Mouse (Mus musculus) hindbrain, embryonic 12.5 days (tissue): ENCODE data around the gene Gm17416. TPM values are rescaled to one million over a fixed set of nuclear protein-coding genes. Genes with fewer than 3 reads are reported as not detected.

ENCODE experiments used
- ATAC-seq: fragments of 200-750 bp; cut with Nextera tagmentation; 2 replicates; pipeline ENCODE4 v1.8.0; 2017; ENCODE audit warnings: moderate TSS enrichment; ENCODE audit not compliant: low FRiP score
- H3K27ac ChIP-seq: fragments of 300-500 bp; sonication (generic); 2 replicates; pipeline ENCODE4 v1.5.1; 2016; ENCODE audit warnings: mild to moderate bottlenecking
- H3K27me3 ChIP-seq: fragments of 300-500 bp; sonication (generic); 2 replicates; pipeline ENCODE4 v1.6.1; 2016; ENCODE audit warnings: mild to moderate bottlenecking
- H3K36me3 ChIP-seq: fragments of 300-500 bp; sonication (generic); 2 replicates; pipeline ENCODE4 v1.6.1; 2016; ENCODE audit warnings: mild to moderate bottlenecking
- H3K4me1 ChIP-seq: fragments of 300-500 bp; sonication (generic); 2 replicates; pipeline ENCODE4 v1.6.1; 2016
- H3K4me2 ChIP-seq: fragments of 300-500 bp; sonication (generic); replicated peaks from 2 replicates; pipeline ENCODE4 v1.6.1; 2016; ENCODE audit warnings: mild to moderate bottlenecking
- H3K4me3 ChIP-seq: fragments of 300-500 bp; sonication (generic); 2 replicates; pipeline ENCODE4 v1.5.1; 2016; ENCODE audit warnings: mild to moderate bottlenecking
- H3K9ac ChIP-seq: fragments of 300-500 bp; sonication (generic); 2 replicates; pipeline ENCODE4 v1.6.1; 2016; ENCODE audit warnings: mild to moderate bottlenecking, moderate library complexity
- H3K9me3 ChIP-seq: fragments of 300-500 bp; sonication (generic); replicated peaks from 2 replicates; pipeline ENCODE4 v1.6.1; 2016; ENCODE audit warnings: mild to moderate bottlenecking
- WGBS: fragments of 180-500 bp; shearing (Covaris S2); methylation state at CpG from one replicate; pipeline ENCODE4 v1.1.7; 2016; 5-methylcytosine and 5-hydroxymethylcytosine counted together
- polyA plus RNA-seq: library from polyadenylated mRNA; unstranded; fragments of >200 nt; fragmentation: Nextera tagmentation; extraction: Ambion mirVana; gene quantifications from 2 replicates; pipeline ENCODE4 v1.2.1, GENCODE M21; 2016

The Gm17416 gene
- polyA plus RNA-seq, 1 experiment from 2014 or later = not detected

DNA sequence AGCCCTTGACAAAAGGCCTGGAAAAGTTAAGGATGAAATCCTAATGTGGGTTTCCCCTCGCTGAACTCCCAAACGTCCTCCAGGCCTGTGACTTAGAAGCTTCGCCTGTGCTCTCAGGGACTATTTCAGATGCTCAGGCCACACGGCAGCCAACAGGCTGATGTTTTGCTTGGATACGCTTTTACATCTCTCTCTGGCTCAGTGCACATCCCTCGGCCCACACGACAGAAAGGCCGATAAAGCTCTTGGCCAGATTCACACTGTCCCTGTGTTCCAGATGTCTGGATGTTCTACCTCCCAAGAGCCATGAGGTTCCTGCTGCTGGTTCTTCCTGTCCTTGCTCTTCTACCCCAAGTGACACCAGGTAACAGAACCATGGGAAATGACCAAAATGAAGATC lies 4.3 kb downstream of the Gm17416 start:
- 90% methylated on average over 8 of the region's 8 CpGs for WGBS
- Histone ChIP-seq H3K9ac (no peak overlapping the region), H3K4me1 (no peaks in the 10 kb centered on the region), H3K27me3 (no peaks in the 10 kb centered on the region), H3K4me3 (no peak overlapping the region), H3K9me3 (no peaks in the 10 kb centered on the region), H3K36me3 (no peaks in the 10 kb centered on the region), H3K4me2 (no peak overlapping the region), H3K27ac (no peak overlapping the region)
- no peak for ATAC-seq

- H3K27me3 ChIP-seq = no peaks in the 10 kb centered on the region
- 65% methylated on average over 7 of the region's 7 CpGs for WGBS
- H3K9me3 ChIP-seq = no peaks in the 10 kb centered on the region
- H3K9ac ChIP-seq = no peak within 1 kb of the TSS
- H3K27ac ChIP-seq = no peak within 1 kb of the TSS
- no peaks in the 10 kb centered on the region for H3K36me3 ChIP-seq
- H3K4me2 ChIP-seq = no peak within 1 kb of the TSS
- no peak for ATAC-seq
- H3K4me3 ChIP-seq = no peak within 1 kb of the TSS
- H3K4me1 ChIP-seq = no peaks in the 10 kb centered on the region
These were observed 11.0 kb downstream of the Gm17416 start, which contains the start of gene Defb19 for GRCm38 (mm10) chr2:152580107-152580506. TSS of gene Defb19 (minus strand) at chr2:152580312.

GRCm38 (mm10) chr2:152580612-152581011 lies 11.5 kb downstream of the Gm17416 start:
- Histone ChIP-seq H3K9ac (no peak overlapping the region), H3K4me3 (no peak overlapping the region), H3K4me1 (no peaks in the 10 kb centered on the region), H3K27me3 (no peaks in the 10 kb centered on the region), H3K4me2 (no peak overlapping the region), H3K27ac (no peak overlapping the region), H3K36me3 (no peaks in the 10 kb centered on the region), H3K9me3 (no peaks in the 10 kb centered on the region)
- WGBS = 89% methylated on average over 11 of the region's 11 CpGs
- ATAC-seq = no peak

- ATAC-seq = no peak
- Histone ChIP-seq H3K36me3 (no peaks in the 10 kb centered on the region), H3K9ac (no peak overlapping the region)
These were observed 17.9 kb downstream of the Gm17416 start for GRCm38 (mm10) chr2:152586926-152587560.

DNA sequence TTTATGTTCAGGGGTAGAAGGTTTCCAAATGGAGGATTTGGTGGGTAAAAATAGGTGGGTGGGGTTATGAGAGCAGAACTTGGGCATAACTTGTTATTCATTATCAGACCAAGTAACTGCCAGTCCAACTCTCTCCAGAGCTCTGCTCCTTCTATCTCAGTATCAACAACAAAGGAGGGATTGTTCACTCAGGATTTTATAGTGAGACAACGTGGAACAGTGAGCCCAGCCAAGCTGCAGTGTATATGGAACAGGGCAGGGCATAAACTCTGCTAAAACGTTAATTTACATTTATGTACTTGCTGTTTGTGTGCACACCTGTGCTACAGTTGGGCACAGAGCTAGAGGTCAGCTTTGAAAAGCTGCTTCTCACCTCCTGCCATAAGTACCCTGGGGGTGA lies 19.3 kb downstream of the Gm17416 start:
- 54% methylated on average over 2 of the region's 2 CpGs for WGBS
- ATAC-seq = no peak
- H3K36me3 ChIP-seq = no peaks in the 10 kb centered on the region
- no peak overlapping the region for H3K9ac ChIP-seq
- no peak overlapping the region for H3K4me3 ChIP-seq
- no peaks in the 10 kb centered on the region for H3K9me3 ChIP-seq
- no peak overlapping the region for H3K4me2 ChIP-seq
- no peaks in the 10 kb centered on the region for H3K27me3 ChIP-seq
- H3K27ac ChIP-seq = no peak overlapping the region
- no peaks in the 10 kb centered on the region for H3K4me1 ChIP-seq

More at GRCm38 (mm10) chr2:152586926-152587560, 17.9 kb downstream of the Gm17416 start:
- no peaks in the 10 kb centered on the region for H3K9me3 ChIP-seq
- no peaks in the 10 kb centered on the region for H3K27me3 ChIP-seq
- 74% methylated on average over 4 of the region's 4 CpGs for WGBS
- no peak overlapping the region for H3K4me3 ChIP-seq
- no peak overlapping the region for H3K27ac ChIP-seq
- no peak overlapping the region for H3K4me2 ChIP-seq
- H3K4me1 ChIP-seq = no peaks in the 10 kb centered on the region

- Histone ChIP-seq H3K4me2 (no peak overlapping the region), H3K27ac (no peak overlapping the region), H3K36me3 (no peaks in the 10 kb centered on the region), H3K27me3 (no peaks in the 10 kb centered on the region), H3K9me3 (no peaks in the 10 kb centered on the region), H3K9ac (no peak overlapping the region), H3K4me1 (no peaks in the 10 kb centered on the region), H3K4me3 (no peak overlapping the region)
- 48% methylated on average over 6 of the region's 6 CpGs for WGBS
- ATAC-seq = no peak
These were observed 19.9 kb downstream of the Gm17416 start for GRCm38 (mm10) chr2:152589021-152589420.

- H3K4me2 ChIP-seq = no peak within 1 kb of the TSS
- H3K9me3 ChIP-seq = no peaks in the 10 kb centered on the region
- ATAC-seq = no peak
- H3K4me1 ChIP-seq = no peaks in the 10 kb centered on the region
- H3K27me3 ChIP-seq = no peaks in the 10 kb centered on the region
- no peak within 1 kb of the TSS for H3K4me3 ChIP-seq
- H3K27ac ChIP-seq = no peak within 1 kb of the TSS
- no peaks in the 10 kb centered on the region for H3K36me3 ChIP-seq
- H3K9ac ChIP-seq = no peak within 1 kb of the TSS
- WGBS = 75% methylated on average over 7 of the region's 7 CpGs
These were observed 30.2 kb downstream of the Gm17416 start, which contains the start of gene Defb45 for GRCm38 (mm10) chr2:152599299-152599698. TSS of gene Defb45 (minus strand) at chr2:152599399.

GRCm38 (mm10) chr2:152600076-152600475 lies 30.9 kb downstream of the Gm17416 start:
- Histone ChIP-seq H3K4me2 (no peak overlapping the region), H3K9ac (no peak overlapping the region), H3K4me1 (no peaks in the 10 kb centered on the region), H3K4me3 (no peak overlapping the region), H3K27ac (no peak overlapping the region), H3K9me3 (no peaks in the 10 kb centered on the region), H3K27me3 (no peaks in the 10 kb centered on the region), H3K36me3 (no peaks in the 10 kb centered on the region)
- no peak for ATAC-seq
- 83% methylated on average over 6 of the region's 6 CpGs for WGBS

GRCm38 (mm10) chr2:152601275-152601960 lies 32.3 kb downstream of the Gm17416 start:
- Histone ChIP-seq H3K9me3 (no peaks in the 10 kb centered on the region), H3K4me1 (no peaks in the 10 kb centered on the region), H3K27me3 (no peaks in the 10 kb centered on the region), H3K9ac (no peak overlapping the region), H3K4me3 (no peak overlapping the region), H3K27ac (no peak overlapping the region), H3K36me3 (no peaks in the 10 kb centered on the region), H3K4me2 (no peak overlapping the region)
- no peak for ATAC-seq
- 78% methylated on average over 4 of the region's 4 CpGs for WGBS

GRCm38 (mm10) chr2:152604057-152604456 lies 34.9 kb downstream of the Gm17416 start, which contains the start of gene Defb36:
TSS of gene Defb36 (plus strand) at chr2:152604327.
- H3K27me3 ChIP-seq = no peaks in the 10 kb centered on the region

DNA sequence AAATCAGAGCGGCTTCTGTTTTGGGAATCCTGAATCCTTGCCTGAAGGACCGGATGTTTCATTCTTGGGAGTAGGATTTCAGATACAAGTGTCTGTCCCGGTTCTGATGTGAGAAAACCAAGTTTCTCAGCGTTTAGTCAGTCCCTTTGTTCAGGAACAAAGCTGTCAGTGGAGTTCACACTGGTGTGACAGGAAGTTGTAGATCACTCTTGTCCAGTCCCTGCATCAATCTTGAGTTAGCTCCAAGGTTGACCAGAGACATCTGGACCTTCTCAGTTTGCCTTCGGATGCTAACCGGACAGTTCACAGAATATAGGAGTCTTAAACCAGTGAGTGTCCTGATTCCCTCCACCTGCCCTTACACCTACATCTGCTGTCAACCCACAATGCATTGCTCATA lies 38.6 kb downstream of the Gm17416 start:
- no peak overlapping the region for H3K4me2 ChIP-seq
- WGBS = 69% methylated on average over 6 of the region's 6 CpGs

More at GRCm38 (mm10) chr2:152604057-152604456, 34.9 kb downstream of the Gm17416 start, which contains the start of gene Defb36:
- no peak within 1 kb of the TSS for H3K4me2 ChIP-seq
- WGBS = 85% methylated on average over 15 of the region's 15 CpGs
- no peaks in the 10 kb centered on the region for H3K36me3 ChIP-seq
- H3K4me3 ChIP-seq = no peak within 1 kb of the TSS
- no peak within 1 kb of the TSS for H3K27ac ChIP-seq
- H3K4me1 ChIP-seq = no peaks in the 10 kb centered on the region
- no peak within 1 kb of the TSS for H3K9ac ChIP-seq
- no peak for ATAC-seq
- H3K9me3 ChIP-seq = no peaks in the 10 kb centered on the region

GRCm38 (mm10) chr2:152608719-152609118 lies 39.6 kb downstream of the Gm17416 start:
- H3K36me3 ChIP-seq = no peaks in the 10 kb centered on the region
- H3K27ac ChIP-seq = no peak overlapping the region
- H3K4me1 ChIP-seq = no peaks in the 10 kb centered on the region
- ATAC-seq = no peak
- WGBS = 89% methylated on average over 1 of the region's 1 CpGs
- H3K27me3 ChIP-seq = no peaks in the 10 kb centered on the region
- no peak overlapping the region for H3K4me2 ChIP-seq
- no peak overlapping the region for H3K9ac ChIP-seq
- no peak overlapping the region for H3K4me3 ChIP-seq
- H3K9me3 ChIP-seq = no peaks in the 10 kb centered on the region

More for the DNA sequence above, 38.6 kb downstream of the Gm17416 start:
- Histone ChIP-seq H3K36me3 (no peaks in the 10 kb centered on the region), H3K4me1 (no peaks in the 10 kb centered on the region), H3K27ac (no peak overlapping the region), H3K9me3 (no peaks in the 10 kb centered on the region), H3K9ac (no peak overlapping the region), H3K4me3 (no peak overlapping the region), H3K27me3 (no peaks in the 10 kb centered on the region)
- ATAC-seq = no peak

DNA sequence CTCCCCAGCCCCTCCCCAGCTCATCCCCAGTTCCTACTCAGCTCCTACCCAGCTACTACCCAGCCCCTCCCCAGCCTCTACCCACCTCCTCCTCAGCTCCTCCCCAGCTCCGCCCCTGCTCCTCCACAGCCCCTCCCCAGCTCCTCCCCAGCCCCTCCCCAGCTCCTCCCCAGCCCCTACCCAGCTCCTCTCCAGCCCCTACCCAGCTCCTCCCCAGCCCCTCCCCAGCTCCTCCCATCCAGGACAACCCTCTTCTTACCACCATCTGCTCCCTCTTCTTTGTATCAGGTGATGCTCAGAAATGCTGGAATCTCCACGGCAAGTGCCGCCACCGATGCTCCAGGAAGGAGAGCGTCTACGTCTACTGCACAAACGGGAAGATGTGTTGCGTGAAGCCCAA lies 43.1 kb downstream of the Gm17416 start:
- no peak overlapping the region for H3K4me3 ChIP-seq
- no peaks in the 10 kb centered on the region for H3K9me3 ChIP-seq
- H3K27ac ChIP-seq = no peak overlapping the region
- no peaks in the 10 kb centered on the region for H3K4me1 ChIP-seq
- ATAC-seq = no peak
- H3K36me3 ChIP-seq = no peaks in the 10 kb centered on the region
- no peak overlapping the region for H3K9ac ChIP-seq
- 36% methylated on average over 7 of the region's 8 CpGs for WGBS
- H3K27me3 ChIP-seq = no peaks in the 10 kb centered on the region
- H3K4me2 ChIP-seq = no peak overlapping the region
